In the genomic region with DNA sequence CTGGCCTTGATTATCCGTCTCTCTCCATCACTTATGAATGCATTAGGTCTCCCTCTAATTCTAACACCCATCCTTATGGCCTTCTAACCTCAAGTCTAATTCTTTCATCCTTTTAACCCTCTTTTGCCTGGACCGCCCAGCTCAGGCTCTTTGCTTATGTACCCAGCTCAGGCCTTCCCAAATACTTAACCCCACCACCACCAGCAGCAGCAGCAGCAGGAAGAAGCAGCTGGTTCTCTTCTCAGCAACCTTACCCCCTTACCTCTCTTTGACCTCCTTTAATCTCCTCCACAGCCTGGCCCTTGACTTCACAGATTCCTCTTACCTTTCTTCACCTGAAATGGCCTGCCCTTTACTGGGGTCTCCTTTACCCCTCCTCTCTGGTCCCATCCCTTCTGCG, we compare ENCODE assay signal across 8 mouse cellular contexts.
DNase-seq lines count a peak whose midpoint lies in the region; ATAC-seq lines count a peak whose summit lies in the region.

No protein-coding gene starts in this region.

- H3K9ac ChIP-seq in kidney, embryonic 16.5 days (replicated peaks; ENCODE audit: low read length) = no peak overlapping the region
- peak overlapping the region; percentile 9; the same call in 1 of the 2 replicates for H3K9ac ChIP-seq in hindbrain, embryonic 11.5 days (ENCODE audit: low read depth, low read length)
- peak overlapping the region; percentile 36 for H3K9ac ChIP-seq in midbrain, embryonic 15.5 days

- H3K4me1 ChIP-seq in kidney, embryonic 16.5 days (ENCODE audit: insufficient read depth, low read length) = peaks cover 24% of the 10 kb centered on the region
- H3K4me1 ChIP-seq in hindbrain, embryonic 11.5 days (replicated peaks; ENCODE audit: control insufficient read depth, insufficient read depth, low read length) = 0 out of 2 replicates have a peak, but pooled peaks cover 15% of the 10 kb centered on the region
- H3K4me1 ChIP-seq in midbrain, embryonic 15.5 days = peaks cover 45% of the 10 kb centered on the region

- no peak overlapping the region for H3K27ac ChIP-seq in kidney, embryonic 16.5 days (ENCODE audit: low read length)
- no peak overlapping the region for H3K27ac ChIP-seq in hindbrain, embryonic 11.5 days (ENCODE audit: low read depth, low read length)
- no peak overlapping the region for H3K27ac ChIP-seq in midbrain, embryonic 15.5 days

- DNase-seq in kidney, adult 9 months = no peak
- peak; percentile 74 for DNase-seq in adipocyte (ENCODE audit: low spot score)
- DNase-seq in hindbrain, embryonic 11.5 days (ENCODE audit: low spot score) = no peak
- DNase-seq in right cerebral cortex, postnatal 25 days = no peak
- no peak for DNase-seq in adrenal gland, postnatal 25 days
- no peak for DNase-seq in left cerebral cortex, postnatal 36 days (ENCODE audit: low spot score in 2 of 2)

- H3K36me3 ChIP-seq in kidney, embryonic 16.5 days (ENCODE audit: insufficient read depth, low read length) = no peaks in the 10 kb centered on the region
- H3K36me3 ChIP-seq in hindbrain, embryonic 11.5 days (ENCODE audit: control insufficient read depth, insufficient read depth, low read length) = no peaks in the 10 kb centered on the region
- H3K36me3 ChIP-seq in midbrain, embryonic 15.5 days (replicated peaks) = no peaks in the 10 kb centered on the region

- intact Hi-C loops in left cerebral cortex, postnatal 36 days (cut with DNase I) = loop anchor here (2.0 to 5.0 kb wide), 3 partner anchors 48 to 98 kb away; no protein-coding TSS in a partner anchor

- ATAC-seq in kidney, embryonic 16.5 days (ENCODE audit: low FRiP score, low TSS enrichment) = no peak
- no peak for ATAC-seq in hindbrain, embryonic 11.5 days (ENCODE audit: low FRiP score)
- ATAC-seq in midbrain, embryonic 15.5 days (replicated peaks) = no peak

- H3K27me3 ChIP-seq in kidney, embryonic 16.5 days (ENCODE audit: insufficient read depth, low read length) = peaks cover 76% of the 10 kb centered on the region
- H3K27me3 ChIP-seq in hindbrain, embryonic 11.5 days (ENCODE audit: control insufficient read depth, insufficient read depth, low read length) = peaks cover 49% of the 10 kb centered on the region
- peaks cover 20% of the 10 kb centered on the region for H3K27me3 ChIP-seq in midbrain, embryonic 15.5 days (replicated peaks)

- peak overlapping the region; percentile 54 for H3K4me2 ChIP-seq in kidney, embryonic 16.5 days (replicated peaks; ENCODE audit: low read depth, low read length)
- peak overlapping the region; percentile 62 for H3K4me2 ChIP-seq in hindbrain, embryonic 11.5 days (replicated peaks; ENCODE audit: low read depth, low read length)
- H3K4me2 ChIP-seq in midbrain, embryonic 15.5 days = peak overlapping the region; percentile 66

- no peaks in the 10 kb centered on the region for H3K9me3 ChIP-seq in kidney, embryonic 16.5 days (ENCODE audit: low read length)
- H3K9me3 ChIP-seq in hindbrain, embryonic 11.5 days (ENCODE audit: control insufficient read depth, low read length) = no peaks in the 10 kb centered on the region
- H3K9me3 ChIP-seq in midbrain, embryonic 15.5 days = no peaks in the 10 kb centered on the region

- 26% methylated on average over 3 of the region's 3 CpGs for WGBS in kidney, embryonic 16.5 days
- WGBS in hindbrain, embryonic 11.5 days = 28% methylated on average over 3 of the region's 3 CpGs
- WGBS in midbrain, embryonic 15.5 days = 27% methylated on average over 3 of the region's 3 CpGs

- H3K4me3 ChIP-seq in kidney, embryonic 16.5 days (ENCODE audit: low read length) = peak overlapping the region; percentile 33
- H3K4me3 ChIP-seq in hindbrain, embryonic 11.5 days (ENCODE audit: low read depth, low read length) = peak overlapping the region; percentile 31
- H3K4me3 ChIP-seq in midbrain, embryonic 15.5 days = peak overlapping the region; percentile 39
